Mouse (Mus musculus) testis, adult 2 months (tissue): ENCODE data around the gene Trim31.

Source experiments
- CTCF ChIP-seq: fragments of 200-500 bp; IDR thresholded peaks from 2 replicates; pipeline ENCODE4 v1.5.1; 2012; ENCODE audit warnings: low read depth, mild to moderate bottlenecking, inconsistent platforms, low read length, moderate library complexity; ENCODE audit not compliant: control insufficient read depth, insufficient read depth, insufficient replicate concordance
- POLR2A ChIP-seq: fragments of 200-500 bp; IDR thresholded peaks from 2 replicates; pipeline ENCODE4 v1.6.1; 2012; ENCODE audit warnings: low read depth, mild to moderate bottlenecking, inconsistent platforms, low read length, moderate library complexity; ENCODE audit not compliant: control insufficient read depth

- TF ChIP-seq CTCF (peak; percentile 83; the same call in 1 of the 2 replicates), POLR2A (no peak)
Measured at GRCm38 (mm10) chr17:36915076-36915475, 17.2 kb downstream of the Trim31 start.
